Mouse (Mus musculus) olfactory bulb, adult 2 months (tissue): ENCODE results near the gene Clec16a.

Source experiments
- CTCF ChIP-seq: fragments of 200-500 bp; IDR thresholded peaks from 2 replicates; pipeline ENCODE4 v1.5.1; 2012; ENCODE audit warnings: low read depth, mild to moderate bottlenecking, low read length, moderate library complexity; ENCODE audit not compliant: insufficient read depth
- POLR2A ChIP-seq: fragments of 200-500 bp; IDR thresholded peaks from 2 replicates; pipeline ENCODE4 v1.6.1; 2012; ENCODE audit warnings: mild to moderate bottlenecking, low read depth, low read length, moderate library complexity; ENCODE audit not compliant: insufficient read depth

GRCm38 (mm10) chr16:10640041-10640440 is 94.9 kb downstream of the Clec16a start:
- peak; percentile 80 for TF ChIP-seq CTCF
- TF ChIP-seq POLR2A, result no peak
